Mouse (Mus musculus): ENCODE measurements at regions not wholly inside any gene's neighbourhood (a gene's known extent, or its start where the extent isn't known, plus 50 kb on each side); places are given as distances from the start of the nearest gene placed in this dataset.

- no peak for TF ChIP-seq CTCF (IDR thresholded peaks at IDR 0.05; ENCODE audit: low read depth, low read length)
- no peak for TF ChIP-seq POLR2A (IDR thresholded peaks at IDR 0.05; ENCODE audit: extremely low read depth, insufficient read depth, low read length)
Observed at GRCm38 (mm10) chr16:77759997-77760396, 158.1 kb upstream of the Gm11146 start.
